In genomic region chr2:24905653-24906155, GRCm38 (mm10) we compare ENCODE assay signal across 11 mouse cellular contexts. TPM values are rescaled to one million over a fixed set of nuclear protein-coding genes. Genes with fewer than 3 reads are reported as not detected.
DNase-seq lines count a peak whose midpoint lies in the region; ATAC-seq lines count a peak whose summit lies in the region.
"Had no signal": no experiment of that assay in that cellular context is flagged by ENCODE, and none has a peak within 500 bp of the region (broad histone marks: within the 10 kb centered on the region; RNA-seq: fewer than 3 reads in every experiment).

No protein-coding gene starts in this region.

- no peaks in the 10 kb centered on the region for H3K9me3 ChIP-seq in kidney, embryonic 16.5 days (ENCODE audit: low read length)
- no peaks in the 10 kb centered on the region for H3K9me3 ChIP-seq in embryonic facial prominence, embryonic 13.5 days
- no peaks in the 10 kb centered on the region for H3K9me3 ChIP-seq in hindbrain, embryonic 14.5 days (ENCODE audit: control insufficient read depth, low read length)
- no peaks in the 10 kb centered on the region for H3K9me3 ChIP-seq in neural tube, embryonic 15.5 days (replicated peaks)

- DNase-seq in kidney, postnatal 4 days: no peak
- DNase-seq in hindbrain, embryonic 14.5 days (ENCODE audit: low spot score): no peak
- no peak for DNase-seq in left cerebral cortex, postnatal 36 days (ENCODE audit: low spot score in 2 of 2)
- DNase-seq in cerebellum, postnatal 10 days: no peak
- DNase-seq in left cerebral cortex, postnatal 25 days (ENCODE audit: low spot score in 2 of 2): no peak
- DNase-seq: adrenal gland, postnatal 36 days; gastrocnemius, postnatal 14 days had no signal

- peak overlapping the region; percentile 41; the same call in 1 of the 2 replicates for H3K9ac ChIP-seq in kidney, embryonic 16.5 days (replicated peaks; ENCODE audit: low read length)
- no peak overlapping the region for H3K9ac ChIP-seq in embryonic facial prominence, embryonic 13.5 days
- peak overlapping the region; percentile 33 for H3K9ac ChIP-seq in hindbrain, embryonic 14.5 days
- H3K9ac ChIP-seq in neural tube, embryonic 15.5 days (replicated peaks): no peak overlapping the region
- H3K9ac ChIP-seq: liver, embryonic 14.5 days had no signal

- H3K4me1 ChIP-seq in kidney, embryonic 16.5 days (ENCODE audit: insufficient read depth, low read length): peaks cover 23% of the 10 kb centered on the region
- peaks cover 30% of the 10 kb centered on the region for H3K4me1 ChIP-seq in embryonic facial prominence, embryonic 13.5 days
- H3K4me1 ChIP-seq in hindbrain, embryonic 14.5 days (replicated peaks; ENCODE audit: control insufficient read depth, insufficient read depth, low read length): peaks cover 24% of the 10 kb centered on the region
- peaks cover 42% of the 10 kb centered on the region for H3K4me1 ChIP-seq in neural tube, embryonic 15.5 days

- no peak overlapping the region for H3K4me2 ChIP-seq in kidney, embryonic 16.5 days (replicated peaks; ENCODE audit: low read depth, low read length)
- H3K4me2 ChIP-seq in embryonic facial prominence, embryonic 13.5 days: no peak overlapping the region
- H3K4me2 ChIP-seq in hindbrain, embryonic 14.5 days (replicated peaks): peak overlapping the region; percentile 35
- H3K4me2 ChIP-seq in neural tube, embryonic 15.5 days: peak overlapping the region; percentile 25; the same call in 1 of the 2 replicates

- H3K4me3 ChIP-seq in kidney, embryonic 16.5 days (ENCODE audit: low read length): no peak overlapping the region
- no peak overlapping the region for H3K4me3 ChIP-seq in embryonic facial prominence, embryonic 13.5 days
- H3K4me3 ChIP-seq in hindbrain, embryonic 14.5 days (replicated peaks; ENCODE audit: low read length): no peak overlapping the region
- H3K4me3 ChIP-seq in neural tube, embryonic 15.5 days (replicated peaks): no peak overlapping the region

- WGBS in kidney, embryonic 16.5 days: 13% methylated on average over 2 of the region's 2 CpGs
- 21% methylated on average over 2 of the region's 2 CpGs for WGBS in embryonic facial prominence, embryonic 13.5 days
- 4% methylated on average over 2 of the region's 2 CpGs for WGBS in hindbrain, embryonic 14.5 days
- 5% methylated on average over 2 of the region's 2 CpGs for WGBS in neural tube, embryonic 15.5 days

- H3K27me3 ChIP-seq in kidney, embryonic 16.5 days (ENCODE audit: insufficient read depth, low read length): no peaks in the 10 kb centered on the region
- H3K27me3 ChIP-seq in embryonic facial prominence, embryonic 13.5 days: no peaks in the 10 kb centered on the region
- H3K27me3 ChIP-seq in hindbrain, embryonic 14.5 days (ENCODE audit: control insufficient read depth, insufficient read depth, low read length): no peaks in the 10 kb centered on the region
- H3K27me3 ChIP-seq in neural tube, embryonic 15.5 days (replicated peaks): no peaks in the 10 kb centered on the region

- H3K27ac ChIP-seq in kidney, embryonic 16.5 days (ENCODE audit: low read length): peak overlapping the region; percentile 64
- peak overlapping the region; percentile 52 for H3K27ac ChIP-seq in embryonic facial prominence, embryonic 13.5 days
- peak overlapping the region; percentile 87 for H3K27ac ChIP-seq in hindbrain, embryonic 14.5 days
- peak overlapping the region; percentile 73 for H3K27ac ChIP-seq in neural tube, embryonic 15.5 days (replicated peaks)
- H3K27ac ChIP-seq: liver, embryonic 14.5 days had no signal

- intact Hi-C loops in left cerebral cortex, postnatal 36 days (cut with DNase I): no loop called here
- intact Hi-C loops in left cerebral cortex, postnatal 25 days (cut with DNase I): no loop called here

- H3K36me3 ChIP-seq in kidney, embryonic 16.5 days (ENCODE audit: insufficient read depth, low read length): peaks cover 3% of the 10 kb centered on the region; the same call in 1 of the 2 replicates
- 0 out of 2 replicates have a peak, but pooled peaks cover 10% of the 10 kb centered on the region for H3K36me3 ChIP-seq in embryonic facial prominence, embryonic 13.5 days
- H3K36me3 ChIP-seq in hindbrain, embryonic 14.5 days (replicated peaks; ENCODE audit: control insufficient read depth, insufficient read depth): no peaks in the 10 kb centered on the region
- H3K36me3 ChIP-seq in neural tube, embryonic 15.5 days: no peaks in the 10 kb centered on the region

- no peak for ATAC-seq in kidney, embryonic 16.5 days (ENCODE audit: low FRiP score, low TSS enrichment)
- ATAC-seq in embryonic facial prominence, embryonic 13.5 days (ENCODE audit: insufficient number of reproducible peaks, insufficient read depth, low FRiP score, low TSS enrichment, low read depth): no peak
- ATAC-seq in hindbrain, embryonic 14.5 days (ENCODE audit: low FRiP score): no peak
- no peak for ATAC-seq in neural tube, embryonic 15.5 days (ENCODE audit: low FRiP score)

RNA-seq across cellular contexts. Expression of gene Ehmt1, which starts 13.7 kb away (rescaled TPM):
- polyA plus RNA-seq in kidney, embryonic 16.5 days (2015; fragmentation: Nextera tagmentation; extraction: Ambion mirVana): 87.7 and 91.7 TPM in 2 replicates
- 115 and 119 TPM in 2 replicates for polyA plus RNA-seq in embryonic facial prominence, embryonic 13.5 days (2015; fragmentation: Nextera tagmentation; extraction: Ambion mirVana)
- 77.7 and 81.8 TPM in 2 replicates for polyA plus RNA-seq in hindbrain, embryonic 14.5 days (2014; fragmentation: Nextera tagmentation; extraction: Ambion mirVana)
- 75.0 and 76.4 TPM in 2 replicates for polyA plus RNA-seq in neural tube, embryonic 15.5 days (2015; fragmentation: Nextera tagmentation; extraction: Ambion mirVana)
- total RNA-seq in left cerebral cortex, postnatal 36 days (2021): 10 to 100 TPM; 47.0 to 62.6 TPM
- 10 to 100 TPM; 52.2 to 56.3 TPM for total RNA-seq in left cerebral cortex, postnatal 25 days (2021)

RNA-seq across cellular contexts. Expression of gene Arrdc1, which starts 29.3 kb away (rescaled TPM):
- polyA plus RNA-seq in kidney, embryonic 16.5 days (2015; fragmentation: Nextera tagmentation; extraction: Ambion mirVana): 63.3 and 63.5 TPM in 2 replicates
- 34.8 and 39.0 TPM in 2 replicates for polyA plus RNA-seq in embryonic facial prominence, embryonic 13.5 days (2015; fragmentation: Nextera tagmentation; extraction: Ambion mirVana)
- 22.6 and 26.0 TPM in 2 replicates for polyA plus RNA-seq in hindbrain, embryonic 14.5 days (2014; fragmentation: Nextera tagmentation; extraction: Ambion mirVana)
- 43.9 and 46.8 TPM in 2 replicates for polyA plus RNA-seq in neural tube, embryonic 15.5 days (2015; fragmentation: Nextera tagmentation; extraction: Ambion mirVana)
- total RNA-seq in left cerebral cortex, postnatal 36 days (2021): 10 to 100 TPM; 14.1 to 18.1 TPM
- total RNA-seq in left cerebral cortex, postnatal 25 days (2021): 10 to 100 TPM; 12.8 to 15.5 TPM

RNA-seq across cellular contexts. Expression of gene Zmynd19, which starts 43.9 kb away (rescaled TPM):
- 4.2 and 7.9 TPM in 2 replicates for polyA plus RNA-seq in kidney, embryonic 16.5 days (2015; fragmentation: Nextera tagmentation; extraction: Ambion mirVana)
- 15.9 and 17.2 TPM in 2 replicates for polyA plus RNA-seq in embryonic facial prominence, embryonic 13.5 days (2015; fragmentation: Nextera tagmentation; extraction: Ambion mirVana)
- 23.4 and 23.9 TPM in 2 replicates for polyA plus RNA-seq in hindbrain, embryonic 14.5 days (2014; fragmentation: Nextera tagmentation; extraction: Ambion mirVana)
- 21.3 and 26.2 TPM in 2 replicates for polyA plus RNA-seq in neural tube, embryonic 15.5 days (2015; fragmentation: Nextera tagmentation; extraction: Ambion mirVana)
- 10 to 100 TPM; 37.1 to 37.3 TPM for total RNA-seq in left cerebral cortex, postnatal 36 days (2021)
- total RNA-seq in left cerebral cortex, postnatal 25 days (2021): 10 to 100 TPM; 36.8 to 39.4 TPM

RNA-seq across cellular contexts. Expression of gene Dph7, which starts 56.5 kb away (rescaled TPM):
- polyA plus RNA-seq in kidney, embryonic 16.5 days (2015; fragmentation: Nextera tagmentation; extraction: Ambion mirVana): 29.8 and 32.3 TPM in 2 replicates
- 37.7 and 40.3 TPM in 2 replicates for polyA plus RNA-seq in embryonic facial prominence, embryonic 13.5 days (2015; fragmentation: Nextera tagmentation; extraction: Ambion mirVana)
- 32.6 and 32.8 TPM in 2 replicates for polyA plus RNA-seq in hindbrain, embryonic 14.5 days (2014; fragmentation: Nextera tagmentation; extraction: Ambion mirVana)
- polyA plus RNA-seq in neural tube, embryonic 15.5 days (2015; fragmentation: Nextera tagmentation; extraction: Ambion mirVana): 38.6 and 41.7 TPM in 2 replicates
- 10 to 100 TPM; 28.4 to 34.6 TPM for total RNA-seq in left cerebral cortex, postnatal 36 days (2021)
- 10 to 100 TPM; 27.5 to 33.5 TPM for total RNA-seq in left cerebral cortex, postnatal 25 days (2021)

Comparison
In these comparisons a context has a peak if more than half of its experiments do, and no peak if none do; other contexts are left out.
1. H3K4me2 ChIP-seq: peak in hindbrain, embryonic 14.5 days (single experiment) and neural tube, embryonic 15.5 days (single experiment); none in kidney, embryonic 16.5 days (single experiment) and embryonic facial prominence, embryonic 13.5 days (single experiment).
2. H3K9ac ChIP-seq: peak in kidney, embryonic 16.5 days (single experiment) and hindbrain, embryonic 14.5 days (single experiment); none in embryonic facial prominence, embryonic 13.5 days (single experiment) and neural tube, embryonic 15.5 days (single experiment).
3. Peak in every context shown above with its lines, with median percentiles within 50 percentile points of each other: H3K27ac ChIP-seq.